Mouse (Mus musculus): ENCODE results near the gene A930033H14Rik. TPM values are rescaled to one million over a fixed set of nuclear protein-coding genes. Genes with fewer than 3 reads are reported as not detected.

Gene A930033H14Rik
- polyA plus RNA-seq, 1 experiment from 2014 or later: 1.2 TPM

GRCm38 (mm10) chr10:69211976-69212375, 922 bp downstream of the A930033H14Rik start:
- no peaks in the 10 kb centered on the region for H3K36me3 ChIP-seq (ENCODE audit: control insufficient read depth, insufficient read depth, low read length)
- peak overlapping the region; percentile 79 for H3K4me3 ChIP-seq (ENCODE audit: low read depth, low read length)
- WGBS: 5% methylated on average over 14 of the region's 14 CpGs
- H3K4me1 ChIP-seq (replicated peaks; ENCODE audit: control insufficient read depth, insufficient read depth): 0 out of 2 replicates have a peak, but pooled peaks cover 3% of the 10 kb centered on the region
- no peak for TF ChIP-seq CTCF (IDR thresholded peaks at IDR 0.05; ENCODE audit: low read depth)
- no peak for TF ChIP-seq EP300 (optimal IDR thresholded peaks at IDR 0.05)
- ATAC-seq (ENCODE audit: low FRiP score, low TSS enrichment): 0 out of 2 replicates have a peak, but pooled peaks have one; percentile 4
- peak; percentile 41 for DNase-seq (ENCODE audit: low spot score)
- H3K4me2 ChIP-seq (replicated peaks; ENCODE audit: low read depth): peak overlapping the region; percentile 96
- peak overlapping the region; percentile 99 for H3K27ac ChIP-seq (replicated peaks)
- peak overlapping the region; percentile 92 for H3K9ac ChIP-seq (ENCODE audit: low read length)
- no peaks in the 10 kb centered on the region for H3K27me3 ChIP-seq (ENCODE audit: control insufficient read depth, insufficient read depth, low read length)
- no peaks in the 10 kb centered on the region for H3K9me3 ChIP-seq (ENCODE audit: control insufficient read depth, low read length)

- Histone ChIP-seq H3K4me3 (ENCODE audit: low read depth, low read length) (peak overlapping the region; percentile 79; the same call in 1 of the 2 replicates), H3K9me3 (ENCODE audit: control insufficient read depth, low read length) (no peaks in the 10 kb centered on the region), H3K27me3 (ENCODE audit: control insufficient read depth, insufficient read depth, low read length) (no peaks in the 10 kb centered on the region), H3K36me3 (ENCODE audit: control insufficient read depth, insufficient read depth, low read length) (no peaks in the 10 kb centered on the region), H3K9ac (ENCODE audit: low read length) (peak overlapping the region; percentile 92), H3K27ac (replicated peaks) (peak overlapping the region; percentile 99), H3K4me1 (replicated peaks; ENCODE audit: control insufficient read depth, insufficient read depth) (0 out of 2 replicates have a peak, but pooled peaks cover 3% of the 10 kb centered on the region), H3K4me2 (replicated peaks; ENCODE audit: low read depth) (peak overlapping the region; percentile 96)
- ATAC-seq (ENCODE audit: low FRiP score, low TSS enrichment) (no peak), DNase-seq (ENCODE audit: low spot score) (no peak)
- WGBS: 42% methylated on average over 8 of the region's 8 CpGs
- no peak for TF ChIP-seq EP300 (optimal IDR thresholded peaks at IDR 0.05)
- TF ChIP-seq CTCF (IDR thresholded peaks at IDR 0.05; ENCODE audit: low read depth): no peak
Observed at GRCm38 (mm10) chr10:69211560-69211959, 1.3 kb downstream of the A930033H14Rik start.

GRCm38 (mm10) chr10:69210659-69211058, 2.2 kb downstream of the A930033H14Rik start:
- 76% methylated on average over 5 of the region's 5 CpGs for WGBS
- no peak for DNase-seq (ENCODE audit: low spot score)
- Histone ChIP-seq H3K9ac (ENCODE audit: low read length) (no peak overlapping the region), H3K4me3 (ENCODE audit: low read depth, low read length) (no peak overlapping the region), H3K9me3 (ENCODE audit: control insufficient read depth, low read length) (no peaks in the 10 kb centered on the region), H3K36me3 (ENCODE audit: control insufficient read depth, insufficient read depth, low read length) (no peaks in the 10 kb centered on the region), H3K27ac (replicated peaks) (no peak overlapping the region), H3K4me2 (replicated peaks; ENCODE audit: low read depth) (no peak overlapping the region), H3K4me1 (replicated peaks; ENCODE audit: control insufficient read depth, insufficient read depth) (0 out of 2 replicates have a peak, but pooled peaks cover 3% of the 10 kb centered on the region), H3K27me3 (ENCODE audit: control insufficient read depth, insufficient read depth, low read length) (no peaks in the 10 kb centered on the region)
- no peak for ATAC-seq (ENCODE audit: low FRiP score, low TSS enrichment)
- TF ChIP-seq EP300 (optimal IDR thresholded peaks at IDR 0.05): no peak
- TF ChIP-seq CTCF (IDR thresholded peaks at IDR 0.05; ENCODE audit: low read depth): no peak

- no peaks in the 10 kb centered on the region for H3K36me3 ChIP-seq (ENCODE audit: control insufficient read depth, insufficient read depth, low read length)
- H3K27me3 ChIP-seq (ENCODE audit: control insufficient read depth, insufficient read depth, low read length): no peaks in the 10 kb centered on the region
- 95% methylated on average over 10 of the region's 10 CpGs for WGBS
- no peak overlapping the region for H3K27ac ChIP-seq (replicated peaks)
- no peak overlapping the region for H3K9ac ChIP-seq (ENCODE audit: low read length)
- H3K4me2 ChIP-seq (replicated peaks; ENCODE audit: low read depth): no peak overlapping the region
- TF ChIP-seq EP300 (optimal IDR thresholded peaks at IDR 0.05) (no peak), CTCF (IDR thresholded peaks at IDR 0.05; ENCODE audit: low read depth) (no peak)
- no peak for ATAC-seq (ENCODE audit: low FRiP score, low TSS enrichment)
- 0 out of 2 replicates have a peak, but pooled peaks cover 3% of the 10 kb centered on the region for H3K4me1 ChIP-seq (replicated peaks; ENCODE audit: control insufficient read depth, insufficient read depth)
- DNase-seq (ENCODE audit: low spot score): no peak
- no peak overlapping the region for H3K4me3 ChIP-seq (ENCODE audit: low read depth, low read length)
- no peaks in the 10 kb centered on the region for H3K9me3 ChIP-seq (ENCODE audit: control insufficient read depth, low read length)
Observed at GRCm38 (mm10) chr10:69210006-69210405, 2.9 kb downstream of the A930033H14Rik start.

GRCm38 (mm10) chr10:69208705-69209104, 4.2 kb downstream of the A930033H14Rik start:
- ATAC-seq (ENCODE audit: low FRiP score, low TSS enrichment) (no peak), DNase-seq (ENCODE audit: low spot score) (no peak)
- WGBS: 92% methylated on average over 3 of the region's 3 CpGs
- Histone ChIP-seq H3K36me3 (ENCODE audit: control insufficient read depth, insufficient read depth, low read length) (no peaks in the 10 kb centered on the region), H3K4me1 (replicated peaks; ENCODE audit: control insufficient read depth, insufficient read depth) (no peaks in the 10 kb centered on the region), H3K4me3 (ENCODE audit: low read depth, low read length) (no peak overlapping the region), H3K4me2 (replicated peaks; ENCODE audit: low read depth) (no peak overlapping the region), H3K9ac (ENCODE audit: low read length) (no peak overlapping the region), H3K9me3 (ENCODE audit: control insufficient read depth, low read length) (no peaks in the 10 kb centered on the region), H3K27me3 (ENCODE audit: control insufficient read depth, insufficient read depth, low read length) (no peaks in the 10 kb centered on the region), H3K27ac (replicated peaks) (no peak overlapping the region)
- TF ChIP-seq CTCF (IDR thresholded peaks at IDR 0.05; ENCODE audit: low read depth) (peak; percentile 51), EP300 (optimal IDR thresholded peaks at IDR 0.05) (no peak)

GRCm38 (mm10) chr10:69207981-69208630, 4.8 kb downstream of the A930033H14Rik start:
- Histone ChIP-seq H3K4me3 (ENCODE audit: low read depth, low read length) (no peak overlapping the region), H3K4me1 (replicated peaks; ENCODE audit: control insufficient read depth, insufficient read depth) (no peaks in the 10 kb centered on the region), H3K9ac (ENCODE audit: low read length) (no peak overlapping the region), H3K27me3 (ENCODE audit: control insufficient read depth, insufficient read depth, low read length) (no peaks in the 10 kb centered on the region), H3K9me3 (ENCODE audit: control insufficient read depth, low read length) (no peaks in the 10 kb centered on the region), H3K27ac (replicated peaks) (no peak overlapping the region), H3K36me3 (ENCODE audit: control insufficient read depth, insufficient read depth, low read length) (no peaks in the 10 kb centered on the region), H3K4me2 (replicated peaks; ENCODE audit: low read depth) (no peak overlapping the region)
- DNase-seq (ENCODE audit: low spot score) (no peak), ATAC-seq (ENCODE audit: low FRiP score, low TSS enrichment) (no peak)
- WGBS: 77% methylated on average over 15 of the region's 15 CpGs
- no peak for TF ChIP-seq EP300 (optimal IDR thresholded peaks at IDR 0.05)
- TF ChIP-seq CTCF (IDR thresholded peaks at IDR 0.05; ENCODE audit: low read depth): no peak

Data from stomach, postnatal 0 days (tissue).